Mouse (Mus musculus) gastrocnemius, adult 8-10 months (tissue): Measurements from ENCODE around the gene Gemin5. TPM values are rescaled to one million over a fixed set of nuclear protein-coding genes. Genes with fewer than 3 reads are reported as not detected.

Experiments used
- DNase-seq, 2 experiments: peaks; one replicate each; pipeline ENCODE4 v3.0.0; 2022; ENCODE audit warnings: low spot score in 2 of 2
- total RNA-seq, 4 experiments: library from RNA; stranded (reverse); gene quantifications; 2 replicates each; pipeline ENCODE4 v1.2.4; 2022

Gemin5 gene
- total RNA-seq, 4 experiments from 2014 or later = 9.0 to 11.3 (median 10.1) TPM

DNA sequence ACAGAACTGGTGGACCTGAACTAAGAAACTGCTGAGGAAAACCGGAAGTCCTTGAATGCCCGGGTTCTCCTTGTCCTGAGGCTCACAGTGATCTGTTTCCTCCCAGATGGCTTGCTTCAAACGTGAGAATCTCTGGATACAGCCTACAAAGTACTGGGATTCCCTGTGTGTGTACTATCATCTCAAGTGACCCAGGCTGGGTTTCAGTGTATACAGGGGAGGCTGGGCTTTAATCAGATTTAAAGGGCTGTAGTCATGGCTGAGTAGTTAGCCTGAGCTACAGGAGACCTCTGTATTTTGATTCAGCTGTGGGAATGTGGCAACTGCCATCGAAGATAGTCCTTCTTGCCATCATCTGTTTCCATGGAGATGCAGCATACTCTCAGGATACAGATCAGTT is 91.1 kb downstream of the Gemin5 start:
- DNase-seq = no peak

DNA sequence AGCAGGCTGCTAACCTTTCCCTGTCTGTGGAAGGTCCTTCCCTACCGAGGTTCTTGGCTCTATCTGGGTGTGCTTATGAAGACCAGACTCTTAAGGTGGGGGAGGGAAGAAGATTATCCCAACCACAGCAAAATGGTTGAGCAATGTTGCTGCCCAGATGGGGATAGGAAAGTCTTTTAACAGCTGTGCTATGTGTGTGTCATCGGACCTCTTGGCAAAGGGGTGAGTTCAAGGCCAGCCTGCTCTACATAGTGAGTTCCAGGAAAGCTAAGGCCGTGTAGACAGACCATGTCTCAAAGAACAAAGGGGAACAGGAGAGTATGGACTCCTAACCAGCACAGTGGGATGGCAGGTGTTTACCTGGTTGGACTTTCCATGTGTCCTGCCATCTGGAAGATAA is 95.4 kb downstream of the Gemin5 start:
- DNase-seq = no peak

Other genes with a start within 250 kb of the Gemin5 start
- 100 to 1,000 TPM in 3 of 4 experiments, 10 to 100 TPM in 1; 98.4 to 121 (median 107) TPM for gene Larp1, start 159.5 kb downstream of the Gemin5 start, total RNA-seq
- not detected for gene Gm12248, start 75.4 kb downstream of the Gemin5 start, total RNA-seq
- gene Cnot8, start 64.4 kb downstream of the Gemin5 start, total RNA-seq = 10 to 100 TPM; 30.3 to 36.8 (median 32.5) TPM
- gene Mrpl22, start 3.1 kb upstream of the Gemin5 start, total RNA-seq = 10 to 100 TPM; 33.9 to 39.7 (median 37.6) TPM
- 1 to 10 TPM; 7.9 to 9.9 (median 8.3) TPM for gene Igtp, start 31.0 kb upstream of the Gemin5 start, total RNA-seq
- 10 to 100 TPM in 2 of 4 experiments, 1 to 10 TPM in 2; 8.3 to 11.3 (median 9.9) TPM for gene Irgm2, start 31.1 kb upstream of the Gemin5 start, total RNA-seq
- gene 4930438A08Rik, start 106.3 kb upstream of the Gemin5 start, total RNA-seq = not detected
- 1 to 10 TPM; 2.5 to 5.3 (median 3.1) TPM for gene Zfp692, start 138.5 kb upstream of the Gemin5 start, total RNA-seq
- 10 to 100 TPM; 39.8 to 49.3 (median 40.6) TPM for gene Zfp672, start 161.8 kb upstream of the Gemin5 start, total RNA-seq
- 10 to 100 TPM; 22.1 to 27.2 (median 24.4) TPM for gene Sh3bp5l, start 162.2 kb upstream of the Gemin5 start, total RNA-seq
- gene Lypd8, start 210.5 kb upstream of the Gemin5 start, total RNA-seq = not detected